Mouse (Mus musculus) forebrain, embryonic 14.5 days (tissue): Measurements from ENCODE around the gene Ykt6. TPM values are rescaled to one million over a fixed set of nuclear protein-coding genes. Genes with fewer than 3 reads are reported as not detected.
A peak's percentile ranks its signal among the peaks of the same experiment; 100 is the strongest.
"Not testable (repeated sequence)": the region's sequence is repeated elsewhere in the genome, so short reads cannot be mapped to it uniquely, and the experiment has no call there.

Experiments used
- ATAC-seq: fragments of 200-750 bp; cut with Nextera tagmentation; 2 replicates; pipeline ENCODE4 v1.8.0; 2017; ENCODE audit warnings: mild to moderate bottlenecking, moderate library complexity
- DNase-seq: peaks from one replicate; pipeline ENCODE4 v3.0.0-alpha.2; 2015; ENCODE audit warnings: low spot score
- H3K27ac ChIP-seq: fragments of 300-500 bp; sonication (generic); 2 replicates; pipeline ENCODE4 v1.5.1; 2014; ENCODE audit warnings: low read depth, mild to moderate bottlenecking, control low read depth, low read length, moderate library complexity
- H3K27me3 ChIP-seq: fragments of 300-500 bp; sonication (generic); replicated peaks from 2 replicates; pipeline ENCODE4 v1.6.1; 2014; ENCODE audit warnings: low read length, control low read depth, mixed read lengths; ENCODE audit not compliant: control insufficient read depth, insufficient read depth
- H3K36me3 ChIP-seq: fragments of 300-500 bp; sonication (generic); 2 replicates; pipeline ENCODE4 v1.6.1; 2014; ENCODE audit warnings: low read length, control low read depth; ENCODE audit not compliant: control insufficient read depth, insufficient read depth
- H3K4me1 ChIP-seq: fragments of 300-500 bp; sonication (generic); 2 replicates; pipeline ENCODE4 v1.6.1; 2014; ENCODE audit warnings: antibody characterized with exemption, low read length, control low read depth; ENCODE audit not compliant: control insufficient read depth, insufficient read depth
- H3K4me2 ChIP-seq: fragments of 300-500 bp; sonication (generic); 2 replicates; pipeline ENCODE4 v1.6.1; 2014; ENCODE audit warnings: mild to moderate bottlenecking, control low read depth, low read length
- H3K4me3 ChIP-seq: fragments of 300-500 bp; sonication (generic); 2 replicates; pipeline ENCODE4 v1.5.1; 2014; ENCODE audit warnings: low read depth, low read length, control low read depth
- H3K9ac ChIP-seq: fragments of 300-500 bp; sonication (generic); 2 replicates; pipeline ENCODE4 v1.6.1; 2014; ENCODE audit warnings: mild to moderate bottlenecking, low read length, control low read depth, moderate library complexity
- H3K9me3 ChIP-seq: fragments of 300-500 bp; sonication (generic); replicated peaks from 2 replicates; pipeline ENCODE4 v1.6.1; 2016; ENCODE audit warnings: low read length, control low read depth, mixed read lengths; ENCODE audit not compliant: control insufficient read depth
- WGBS: fragments of 180-500 bp; shearing (Covaris S2); extraction: QIAGEN DNeasy Blood & Tissue Kit; methylation state at CpG from one replicate; pipeline ENCODE4 v1.1.7; 2014; 5-methylcytosine and 5-hydroxymethylcytosine counted together
- polyA plus RNA-seq: library from polyadenylated mRNA; unstranded; fragments of >200 nt; fragmentation: Nextera tagmentation; extraction: Ambion mirVana; gene quantifications from 2 replicates; pipeline ENCODE4 v1.2.1, GENCODE M21; 2014

Ykt6 gene
- polyA plus RNA-seq, 1 experiment from 2014 or later = 46.3 TPM

- not testable (repeated sequence) for H3K27me3 ChIP-seq, H3K9ac ChIP-seq, H3K36me3 ChIP-seq, H3K4me3 ChIP-seq, DNase-seq, H3K4me1 ChIP-seq, H3K4me2 ChIP-seq, H3K27ac ChIP-seq, H3K9me3 ChIP-seq, ATAC-seq
- WGBS = 36% methylated on average over 1 of the region's 4 CpGs
Observed at GRCm38 (mm10) chr11:6005374-6006043, 50.0 kb downstream of the Ykt6 start.

GRCm38 (mm10) chr11:6006351-6007009 is 51.0 kb downstream of the Ykt6 start:
- 2% methylated on average over 36 of the region's 44 CpGs for WGBS
- not testable (repeated sequence) for H3K36me3 ChIP-seq, H3K27me3 ChIP-seq, ATAC-seq, H3K9me3 ChIP-seq, DNase-seq, H3K4me1 ChIP-seq, H3K27ac ChIP-seq
- Histone ChIP-seq H3K4me3 (peak overlapping the region; percentile 31), H3K9ac (peak overlapping the region; percentile 51), H3K4me2 (peak overlapping the region; percentile 52)

- H3K27me3 ChIP-seq, DNase-seq, H3K9me3 ChIP-seq, H3K36me3 ChIP-seq, H3K4me1 ChIP-seq, H3K27ac ChIP-seq: not testable (repeated sequence)
- peak overlapping the region; percentile 51 for H3K9ac ChIP-seq
- WGBS = 2% methylated on average over 20 of the region's 49 CpGs
- H3K4me2 ChIP-seq = peak overlapping the region; percentile 52
- peak; percentile 85 for ATAC-seq
- H3K4me3 ChIP-seq = peak overlapping the region; percentile 31
Observed at GRCm38 (mm10) chr11:6007010-6007778, 51.7 kb downstream of the Ykt6 start.

- WGBS = 33% methylated on average over 9 of the region's 13 CpGs
- H3K4me1 ChIP-seq, H3K9ac ChIP-seq, H3K27ac ChIP-seq, H3K27me3 ChIP-seq, H3K9me3 ChIP-seq, ATAC-seq, H3K36me3 ChIP-seq, DNase-seq: not testable (repeated sequence)
- Histone ChIP-seq H3K4me2 (peak overlapping the region; percentile 52), H3K4me3 (peak overlapping the region; percentile 22)
Observed at GRCm38 (mm10) chr11:6007779-6008128, 52.3 kb downstream of the Ykt6 start.

- not testable (repeated sequence) for H3K4me3 ChIP-seq, H3K27me3 ChIP-seq, H3K27ac ChIP-seq, H3K4me1 ChIP-seq, H3K4me2 ChIP-seq, H3K36me3 ChIP-seq, ATAC-seq, DNase-seq, H3K9ac ChIP-seq, H3K9me3 ChIP-seq
- WGBS = 93% methylated on average over 3 of the region's 18 CpGs
Observed at GRCm38 (mm10) chr11:6010751-6011482, 55.4 kb downstream of the Ykt6 start.

- no peaks in the 10 kb centered on the region for H3K36me3 ChIP-seq
- WGBS = 96% methylated on average over 3 of the region's 3 CpGs
- no peaks in the 10 kb centered on the region for H3K9me3 ChIP-seq
- H3K27me3 ChIP-seq = no peaks in the 10 kb centered on the region
- no peak overlapping the region for H3K4me3 ChIP-seq
- H3K27ac ChIP-seq = no peak overlapping the region
- H3K9ac ChIP-seq = no peak overlapping the region
- H3K4me1 ChIP-seq = peaks cover 4% of the 10 kb centered on the region; the same call in 1 of the 2 replicates
- ATAC-seq = no peak
- H3K4me2 ChIP-seq = no peak overlapping the region
- no peak for DNase-seq
Observed at GRCm38 (mm10) chr11:6011879-6012278, 56.4 kb downstream of the Ykt6 start.

- H3K27me3 ChIP-seq = no peaks in the 10 kb centered on the region
- H3K27ac ChIP-seq = no peak overlapping the region
- no peak for ATAC-seq
- WGBS = 75% methylated on average over 2 of the region's 2 CpGs
- no peak overlapping the region for H3K4me2 ChIP-seq
- no peak overlapping the region for H3K4me3 ChIP-seq
- peaks cover 4% of the 10 kb centered on the region; the same call in 1 of the 2 replicates for H3K4me1 ChIP-seq
- H3K36me3 ChIP-seq = no peaks in the 10 kb centered on the region
- H3K9me3 ChIP-seq = no peaks in the 10 kb centered on the region
- DNase-seq = no peak
- no peak overlapping the region for H3K9ac ChIP-seq
Observed at GRCm38 (mm10) chr11:6013359-6013758, 57.9 kb downstream of the Ykt6 start.

GRCm38 (mm10) chr11:6015011-6015431 is 59.5 kb downstream of the Ykt6 start:
- no peak for DNase-seq
- 78% methylated on average over 6 of the region's 6 CpGs for WGBS
- Histone ChIP-seq H3K27ac (no peak overlapping the region), H3K9me3 (no peaks in the 10 kb centered on the region), H3K4me3 (no peak overlapping the region), H3K36me3 (no peaks in the 10 kb centered on the region), H3K9ac (no peak overlapping the region), H3K27me3 (no peaks in the 10 kb centered on the region), H3K4me2 (no peak overlapping the region), H3K4me1 (peaks cover 4% of the 10 kb centered on the region; the same call in 1 of the 2 replicates)
- ATAC-seq = no peak
